ENCODE assay signal across 10 mouse cellular contexts in the genomic region with DNA sequence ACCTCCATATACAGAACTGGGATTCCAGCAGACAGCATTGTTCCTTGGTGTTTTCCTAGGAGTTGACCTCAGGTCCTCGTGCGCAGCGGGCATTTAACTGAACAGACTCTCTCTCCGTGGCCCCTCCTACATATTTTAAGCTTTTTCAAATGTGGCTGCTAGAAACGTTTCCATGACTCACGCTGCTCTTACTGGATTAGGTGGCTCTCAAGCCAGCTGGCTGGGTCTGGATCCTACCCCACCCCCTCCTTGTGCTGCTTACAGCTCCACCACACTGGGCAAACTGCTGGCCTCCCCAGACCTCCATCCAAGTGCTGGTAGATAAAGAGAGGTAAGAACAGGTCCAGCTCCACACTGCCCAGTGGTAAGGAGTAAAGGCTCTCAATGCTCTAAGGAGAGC. TPM values are rescaled to one million over a fixed set of nuclear protein-coding genes. Genes with fewer than 3 reads are reported as not detected.
DNase-seq lines count a peak whose midpoint lies in the region; ATAC-seq and TF ChIP-seq lines count a peak whose summit lies in the region.
"Had no signal": no experiment of that assay in that cellular context is flagged by ENCODE, and none has a peak within 500 bp of the region (broad histone marks: within the 10 kb centered on the region; RNA-seq: fewer than 3 reads in every experiment).

No protein-coding gene starts in this region.

- DNase-seq in forebrain, embryonic 10.5 days (ENCODE audit: extremely low spot score, low spot score) = peak; percentile 9
- no peak for DNase-seq in forebrain, embryonic 11.5 days (ENCODE audit: low spot score)
- DNase-seq in adrenal gland, postnatal 14 days = peak; percentile 74
- DNase-seq in heart, postnatal 0 days (ENCODE audit: low spot score) = peak; percentile 94
- peak; percentile 87 for DNase-seq in lung, postnatal 10 days
- no peak for DNase-seq in midbrain, embryonic 11.5 days (ENCODE audit: low spot score, missing footprints)
- no peak for DNase-seq in thymus, postnatal 14 days

- no peaks in the 10 kb centered on the region for H3K27me3 ChIP-seq in forebrain, embryonic 10.5 days (ENCODE audit: poor library complexity, severe bottlenecking)
- no peaks in the 10 kb centered on the region for H3K27me3 ChIP-seq in forebrain, embryonic 11.5 days (ENCODE audit: control insufficient read depth, insufficient read depth, low read length)
- H3K27me3 ChIP-seq in heart, postnatal 0 days (ENCODE audit: control insufficient read depth, insufficient read depth, low read length) = no peaks in the 10 kb centered on the region
- no peaks in the 10 kb centered on the region for H3K27me3 ChIP-seq in midbrain, embryonic 11.5 days (ENCODE audit: control insufficient read depth, insufficient read depth, low read length)
- H3K27me3 ChIP-seq: embryonic facial prominence, embryonic 13.5 days; limb, embryonic 13.5 days had no signal

- WGBS in forebrain, embryonic 10.5 days = 87% methylated on average over 6 of the region's 6 CpGs
- WGBS in forebrain, embryonic 11.5 days = 91% methylated on average over 6 of the region's 6 CpGs
- 30% methylated on average over 6 of the region's 6 CpGs for WGBS in heart, postnatal 0 days
- WGBS in midbrain, embryonic 11.5 days = 85% methylated on average over 6 of the region's 6 CpGs

- H3K4me3 ChIP-seq in forebrain, embryonic 10.5 days = no peak overlapping the region
- H3K4me3 ChIP-seq in forebrain, embryonic 11.5 days (ENCODE audit: low read depth, low read length) = no peak overlapping the region
- no peak overlapping the region for H3K4me3 ChIP-seq in heart, postnatal 0 days (ENCODE audit: low read depth, low read length)
- H3K4me3 ChIP-seq in midbrain, embryonic 11.5 days (ENCODE audit: low read depth, low read length) = no peak overlapping the region
- H3K4me3 ChIP-seq: embryonic facial prominence, embryonic 13.5 days; limb, embryonic 13.5 days had no signal

- ATAC-seq in forebrain, embryonic 11.5 days (replicated peaks; ENCODE audit: low FRiP score) = no peak
- ATAC-seq in heart, postnatal 0 days (ENCODE audit: insufficient read depth, low read depth) = peak; percentile 91
- no peak for ATAC-seq in midbrain, embryonic 11.5 days (ENCODE audit: low FRiP score)
- ATAC-seq in activated CD4-positive, CD25-positive, alpha-beta regulatory T cell, adult 4 months = no peak

- no peaks in the 10 kb centered on the region for H3K9me3 ChIP-seq in forebrain, embryonic 10.5 days
- H3K9me3 ChIP-seq in forebrain, embryonic 11.5 days (ENCODE audit: control insufficient read depth, low read length) = no peaks in the 10 kb centered on the region
- H3K9me3 ChIP-seq in heart, postnatal 0 days (replicated peaks; ENCODE audit: control insufficient read depth, low read length) = no peaks in the 10 kb centered on the region
- no peaks in the 10 kb centered on the region for H3K9me3 ChIP-seq in midbrain, embryonic 11.5 days (ENCODE audit: control insufficient read depth, low read length)
- H3K9me3 ChIP-seq: embryonic facial prominence, embryonic 13.5 days; limb, embryonic 13.5 days had no signal

- no peak for TF ChIP-seq CTCF in heart, postnatal 0 days (IDR thresholded peaks at IDR 0.05; ENCODE audit: low read depth)

- H3K4me2 ChIP-seq in forebrain, embryonic 11.5 days (ENCODE audit: low read depth, low read length, severe bottlenecking) = no peak overlapping the region
- H3K4me2 ChIP-seq in heart, postnatal 0 days (ENCODE audit: low read depth, low read length) = no peak overlapping the region
- no peak overlapping the region for H3K4me2 ChIP-seq in midbrain, embryonic 11.5 days
- H3K4me2 ChIP-seq: embryonic facial prominence, embryonic 13.5 days; limb, embryonic 13.5 days had no signal

- H3K36me3 ChIP-seq in forebrain, embryonic 10.5 days (replicated peaks) = peaks cover 23% of the 10 kb centered on the region
- no peaks in the 10 kb centered on the region for H3K36me3 ChIP-seq in forebrain, embryonic 11.5 days (ENCODE audit: control insufficient read depth, insufficient read depth, low read length)
- H3K36me3 ChIP-seq in heart, postnatal 0 days (replicated peaks; ENCODE audit: control insufficient read depth, insufficient read depth, low read length) = peaks cover 3% of the 10 kb centered on the region; the same call in 1 of the 2 replicates
- no peaks in the 10 kb centered on the region for H3K36me3 ChIP-seq in midbrain, embryonic 11.5 days (ENCODE audit: control insufficient read depth, insufficient read depth, low read length)

- no peak overlapping the region for H3K27ac ChIP-seq in forebrain, embryonic 10.5 days
- H3K27ac ChIP-seq in forebrain, embryonic 11.5 days (ENCODE audit: low read depth, low read length) = no peak overlapping the region
- H3K27ac ChIP-seq in heart, postnatal 0 days (ENCODE audit: low read depth) = peak overlapping the region; percentile 76
- no peak overlapping the region for H3K27ac ChIP-seq in midbrain, embryonic 11.5 days (ENCODE audit: low read depth, low read length)
- H3K27ac ChIP-seq: embryonic facial prominence, embryonic 13.5 days; limb, embryonic 13.5 days had no signal

- peaks cover 5% of the 10 kb centered on the region; the same call in 1 of the 2 replicates for H3K4me1 ChIP-seq in forebrain, embryonic 10.5 days
- no peaks in the 10 kb centered on the region for H3K4me1 ChIP-seq in forebrain, embryonic 11.5 days (replicated peaks; ENCODE audit: control insufficient read depth, insufficient read depth, low read length)
- peaks cover 34% of the 10 kb centered on the region for H3K4me1 ChIP-seq in heart, postnatal 0 days (ENCODE audit: control insufficient read depth, insufficient read depth)
- H3K4me1 ChIP-seq in midbrain, embryonic 11.5 days (ENCODE audit: control insufficient read depth, insufficient read depth, low read length) = peaks cover 3% of the 10 kb centered on the region; the same call in 1 of the 2 replicates
- H3K4me1 ChIP-seq: limb, embryonic 13.5 days had no signal

- no peak overlapping the region for H3K9ac ChIP-seq in forebrain, embryonic 11.5 days (ENCODE audit: low read length)
- H3K9ac ChIP-seq in heart, postnatal 0 days (replicated peaks; ENCODE audit: low read depth, low read length) = no peak overlapping the region
- H3K9ac ChIP-seq in midbrain, embryonic 11.5 days (ENCODE audit: low read length) = no peak overlapping the region
- H3K9ac ChIP-seq: embryonic facial prominence, embryonic 13.5 days; limb, embryonic 13.5 days had no signal

- no peak; the same call in 1 of the 2 replicates for TF ChIP-seq EP300 in heart, postnatal 0 days (IDR thresholded peaks at IDR 0.05; ENCODE audit: low read depth)

RNA-seq across cellular contexts. Expression of gene Lgmn, which starts 17.5 kb away (rescaled TPM):
- polyA plus RNA-seq in forebrain, embryonic 10.5 days (2016; fragmentation: Nextera tagmentation; extraction: Ambion mirVana) = 41.4 and 42.8 TPM in 2 replicates
- 49.0 and 49.4 TPM in 2 replicates for polyA plus RNA-seq in forebrain, embryonic 11.5 days (2014; fragmentation: Nextera tagmentation; extraction: Ambion mirVana)
- total RNA-seq in adrenal gland, postnatal 14 days (2021) = 86.7 and 90.6 TPM in 2 replicates
- total RNA-seq in heart, postnatal 0 days (2014; rRNA removed; ENCODE audit: low replicate concordance) = 97.7 and 118 TPM in 2 replicates
- polyA plus RNA-seq in heart, postnatal 0 days (2015; fragmentation: Nextera tagmentation; extraction: Ambion mirVana) = 94.0 and 96.0 TPM in 2 replicates
- 61.3 and 63.6 TPM in 2 replicates for polyA plus RNA-seq in midbrain, embryonic 11.5 days (2014; fragmentation: Nextera tagmentation; extraction: Ambion mirVana)
- polyA plus RNA-seq in activated CD4-positive, CD25-positive, alpha-beta regulatory T cell, adult 4 months (2017; shearing (Covaris generic)) = 10 to 100 TPM; 31.0 to 34.5 TPM

RNA-seq across cellular contexts. Expression of gene Golga5, which starts 46.9 kb away (rescaled TPM):
- 25.0 and 26.3 TPM in 2 replicates for polyA plus RNA-seq in forebrain, embryonic 10.5 days (2016; fragmentation: Nextera tagmentation; extraction: Ambion mirVana)
- polyA plus RNA-seq in forebrain, embryonic 11.5 days (2014; fragmentation: Nextera tagmentation; extraction: Ambion mirVana) = 32.5 and 34.0 TPM in 2 replicates
- total RNA-seq in adrenal gland, postnatal 14 days (2021) = 35.0 and 41.2 TPM in 2 replicates
- total RNA-seq in heart, postnatal 0 days (2014; rRNA removed; ENCODE audit: low replicate concordance) = 17.4 and 17.7 TPM in 2 replicates
- polyA plus RNA-seq in heart, postnatal 0 days (2015; fragmentation: Nextera tagmentation; extraction: Ambion mirVana) = 23.5 and 24.0 TPM in 2 replicates
- 31.6 and 32.9 TPM in 2 replicates for polyA plus RNA-seq in midbrain, embryonic 11.5 days (2014; fragmentation: Nextera tagmentation; extraction: Ambion mirVana)
- 10 to 100 TPM; 27.5 to 27.9 TPM for polyA plus RNA-seq in activated CD4-positive, CD25-positive, alpha-beta regulatory T cell, adult 4 months (2017; shearing (Covaris generic))

Comparison
In these comparisons a context has a peak if more than half of its experiments do, and no peak if none do; other contexts are left out.
1. DNase-seq: peak in forebrain, embryonic 10.5 days (single experiment), adrenal gland, postnatal 14 days (single experiment), heart, postnatal 0 days (single experiment) and lung, postnatal 10 days (single experiment); none in forebrain, embryonic 11.5 days (single experiment), midbrain, embryonic 11.5 days (single experiment) and thymus, postnatal 14 days (single experiment).